Mouse (Mus musculus) induced T-regulatory cell, adult 2 months (primary cell): Measurements from ENCODE around the gene Plcb2.

ENCODE experiments used
- DNase-seq: peaks from one replicate; pipeline ENCODE4 v3.0.0-alpha.2; 2012; ENCODE audit warnings: low read depth

Gene Plcb2

GRCm38 (mm10) chr2:118750476-118750875, 22.2 kb upstream of the Plcb2 start:
- DNase-seq, result no peak

GRCm38 (mm10) chr2:118749341-118749884, 21.2 kb upstream of the Plcb2 start:
- no peak for DNase-seq

- peak; percentile 58 for DNase-seq
These were observed 19.2 kb upstream of the Plcb2 start for GRCm38 (mm10) chr2:118747301-118747960.

GRCm38 (mm10) chr2:118745915-118746901, 18.0 kb upstream of the Plcb2 start:
- DNase-seq, result peak; percentile 57

- DNase-seq, result peak; percentile 90
These were observed 17.1 kb upstream of the Plcb2 start, which contains the start of gene Inafm2 for GRCm38 (mm10) chr2:118745232-118745884. Gene Inafm2, plus strand, starts transcription at chr2:118745758.

GRCm38 (mm10) chr2:118744621-118745020, 16.4 kb upstream of the Plcb2 start:
- peak; percentile 25 for DNase-seq

GRCm38 (mm10) chr2:118743261-118743943, 15.2 kb upstream of the Plcb2 start:
- peak; percentile 80 for DNase-seq

GRCm38 (mm10) chr2:118741183-118741582, 12.9 kb upstream of the Plcb2 start:
- DNase-seq, result no peak

- no peak for DNase-seq
These were observed 12.1 kb upstream of the Plcb2 start for GRCm38 (mm10) chr2:118740341-118740740.

GRCm38 (mm10) chr2:118733341-118733740, 5.1 kb upstream of the Plcb2 start:
- no peak for DNase-seq

- DNase-seq, result no peak
These were observed 3.7 kb upstream of the Plcb2 start for GRCm38 (mm10) chr2:118731981-118732380.

GRCm38 (mm10) chr2:118730622-118730915, 2.3 kb upstream of the Plcb2 start:
- DNase-seq, result peak; percentile 56

- no peak for DNase-seq
These were observed 1.8 kb upstream of the Plcb2 start for GRCm38 (mm10) chr2:118729816-118730621.

GRCm38 (mm10) chr2:118729194-118729593, 956 bp upstream of the Plcb2 start:
- no peak for DNase-seq

- DNase-seq, result no peak
These were observed 327 bp downstream of the Plcb2 start for GRCm38 (mm10) chr2:118727911-118728310.

- peak; percentile 16 for DNase-seq
These were observed 1.4 kb downstream of the Plcb2 start for GRCm38 (mm10) chr2:118726873-118727272.

GRCm38 (mm10) chr2:118725511-118725910, 2.7 kb downstream of the Plcb2 start:
- no peak for DNase-seq

- DNase-seq, result no peak
These were observed 4.3 kb downstream of the Plcb2 start for GRCm38 (mm10) chr2:118723693-118724486.

GRCm38 (mm10) chr2:118716677-118717076, 11.6 kb downstream of the Plcb2 start:
- no peak for DNase-seq

GRCm38 (mm10) chr2:118714230-118714629, 14.0 kb downstream of the Plcb2 start:
- no peak for DNase-seq
